Mouse (Mus musculus): ENCODE measurements around the gene Mgat4b. TPM values are rescaled to one million over a fixed set of nuclear protein-coding genes. Genes with fewer than 3 reads are reported as not detected.

Mgat4b gene
- total RNA-seq, 2 experiments from 2014 or later: 116 to 149 TPM

DNA sequence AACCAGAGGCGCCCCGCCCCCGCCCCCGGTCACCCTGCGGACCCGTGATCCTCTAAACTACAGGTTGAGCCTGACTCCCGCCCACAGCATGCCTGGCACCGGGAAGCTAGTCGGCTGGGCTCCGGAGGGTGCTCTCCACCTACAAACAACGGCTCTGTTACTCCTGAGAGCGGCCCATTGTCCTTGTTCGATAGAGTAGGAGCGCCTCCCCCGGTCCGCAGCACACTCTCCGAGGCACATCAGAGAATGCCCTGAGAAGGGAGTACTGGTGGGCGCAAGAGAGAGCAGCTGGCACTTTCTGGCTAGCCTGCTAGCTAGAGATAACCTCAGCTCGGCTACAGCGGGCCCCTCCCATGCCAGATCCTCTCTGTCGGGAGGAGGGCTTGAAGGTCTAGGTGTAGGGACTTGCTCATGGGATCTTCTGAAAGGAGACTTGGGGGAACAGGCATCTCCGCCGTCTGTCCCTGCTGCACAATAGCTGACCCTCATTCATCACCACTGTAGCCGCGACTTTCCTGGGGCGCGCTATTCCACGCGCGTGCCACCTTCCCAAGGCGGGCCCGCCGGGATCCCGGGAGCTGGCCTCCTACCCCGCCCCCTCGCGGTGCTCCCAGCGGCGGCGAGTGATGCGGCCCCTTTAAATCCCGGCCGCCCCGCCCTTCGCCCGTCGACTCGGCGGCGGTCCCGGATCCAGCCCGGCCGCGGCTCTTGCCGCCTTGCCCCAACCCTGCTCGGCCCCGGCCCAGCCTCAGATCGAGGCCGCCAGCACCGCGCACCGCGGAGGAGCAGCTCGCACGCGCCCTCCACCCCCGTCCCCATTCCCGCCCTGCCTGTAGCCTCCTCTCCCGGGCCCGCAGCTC is 14.2 kb downstream of the Mgat4b start:
- peak; percentile 94 to 97 for DNase-seq

DNA sequence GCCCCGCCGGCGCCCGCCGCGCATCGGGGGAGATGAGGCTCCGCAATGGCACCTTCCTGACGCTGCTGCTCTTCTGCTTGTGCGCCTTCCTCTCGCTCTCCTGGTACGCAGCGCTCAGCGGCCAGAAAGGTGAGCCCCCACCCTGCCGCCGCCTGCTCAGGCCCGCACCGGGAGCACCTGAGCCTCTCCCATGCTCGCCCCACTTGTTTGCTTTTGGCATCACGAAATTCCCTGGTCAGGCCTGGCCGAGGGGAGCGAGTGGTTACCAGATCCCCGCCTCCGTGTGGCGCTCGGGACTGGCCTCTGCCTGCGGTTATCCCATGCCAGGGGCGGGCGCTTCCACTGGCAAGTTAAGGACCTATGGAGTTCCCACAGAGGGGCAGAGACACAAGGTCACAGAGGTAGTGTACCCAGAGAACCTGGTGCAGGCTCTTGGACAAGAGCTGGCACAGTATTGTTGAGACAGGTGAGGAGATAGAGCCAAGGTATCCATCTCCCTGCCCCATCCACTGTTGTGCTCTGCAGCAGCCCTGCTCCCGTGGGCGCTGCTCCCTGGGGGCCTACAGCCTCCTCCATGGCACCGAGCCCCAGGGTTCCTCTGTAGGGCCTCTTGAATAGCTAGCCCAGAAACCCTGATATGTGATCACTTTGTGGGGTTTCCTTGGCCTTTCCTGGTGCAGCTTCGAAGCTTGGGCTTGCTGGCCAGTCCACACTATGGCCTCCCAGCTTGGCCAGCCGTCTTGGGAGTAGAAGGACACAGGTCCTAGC is 15.1 kb downstream of the Mgat4b start:
- peak; percentile 63 to 71 for DNase-seq

DNA sequence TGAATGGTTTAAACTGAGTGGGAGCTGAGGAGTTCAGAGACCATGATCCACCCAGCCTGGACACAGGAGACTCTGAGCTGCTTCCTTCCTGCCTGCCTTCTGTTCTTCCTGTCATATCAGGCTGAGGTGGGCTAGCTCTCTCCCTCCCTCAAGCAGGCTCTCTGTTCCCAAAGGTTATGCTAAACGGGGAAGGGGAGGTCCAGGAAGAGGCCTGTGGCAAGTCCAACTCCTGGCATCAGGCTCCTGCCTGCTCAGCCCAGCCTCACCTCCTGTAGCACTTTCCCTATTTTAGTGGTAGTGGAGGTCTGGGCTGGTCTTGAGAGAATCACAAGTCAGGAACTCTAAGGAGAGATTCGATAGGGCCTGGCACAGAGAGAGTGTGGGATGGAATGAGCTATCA is 15.7 kb downstream of the Mgat4b start:
- no peak for DNase-seq

DNA sequence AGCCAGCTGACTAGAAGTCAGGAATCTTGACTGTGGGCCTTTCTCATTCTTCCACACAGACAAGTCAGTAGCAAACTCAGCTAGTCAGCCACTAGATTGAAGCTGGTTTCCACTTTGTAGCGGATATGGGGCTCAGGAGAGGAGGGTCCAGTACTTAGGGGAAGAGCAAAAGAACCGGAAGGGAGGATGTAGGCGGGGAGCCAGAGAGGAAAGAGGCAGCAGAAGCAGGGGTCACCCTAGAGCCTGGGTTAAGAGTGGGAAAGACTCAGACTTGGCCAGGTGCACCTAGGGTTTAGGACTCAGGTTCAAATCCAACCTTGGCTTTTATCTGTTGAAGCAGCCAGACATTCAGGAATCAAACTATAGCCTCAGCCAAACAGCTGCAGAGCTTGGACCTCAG is 16.5 kb downstream of the Mgat4b start:
- DNase-seq: no peak

- DNase-seq: no peak
Observed at GRCm38 (mm10) chr11:50227736-50228135, 17.0 kb downstream of the Mgat4b start.

- peak; percentile 60 to 69 for DNase-seq
Observed at GRCm38 (mm10) chr11:50228772-50229171, 18.1 kb downstream of the Mgat4b start.

GRCm38 (mm10) chr11:50229252-50229910 is 18.7 kb downstream of the Mgat4b start:
- peak; percentile 83 to 87 for DNase-seq

DNA sequence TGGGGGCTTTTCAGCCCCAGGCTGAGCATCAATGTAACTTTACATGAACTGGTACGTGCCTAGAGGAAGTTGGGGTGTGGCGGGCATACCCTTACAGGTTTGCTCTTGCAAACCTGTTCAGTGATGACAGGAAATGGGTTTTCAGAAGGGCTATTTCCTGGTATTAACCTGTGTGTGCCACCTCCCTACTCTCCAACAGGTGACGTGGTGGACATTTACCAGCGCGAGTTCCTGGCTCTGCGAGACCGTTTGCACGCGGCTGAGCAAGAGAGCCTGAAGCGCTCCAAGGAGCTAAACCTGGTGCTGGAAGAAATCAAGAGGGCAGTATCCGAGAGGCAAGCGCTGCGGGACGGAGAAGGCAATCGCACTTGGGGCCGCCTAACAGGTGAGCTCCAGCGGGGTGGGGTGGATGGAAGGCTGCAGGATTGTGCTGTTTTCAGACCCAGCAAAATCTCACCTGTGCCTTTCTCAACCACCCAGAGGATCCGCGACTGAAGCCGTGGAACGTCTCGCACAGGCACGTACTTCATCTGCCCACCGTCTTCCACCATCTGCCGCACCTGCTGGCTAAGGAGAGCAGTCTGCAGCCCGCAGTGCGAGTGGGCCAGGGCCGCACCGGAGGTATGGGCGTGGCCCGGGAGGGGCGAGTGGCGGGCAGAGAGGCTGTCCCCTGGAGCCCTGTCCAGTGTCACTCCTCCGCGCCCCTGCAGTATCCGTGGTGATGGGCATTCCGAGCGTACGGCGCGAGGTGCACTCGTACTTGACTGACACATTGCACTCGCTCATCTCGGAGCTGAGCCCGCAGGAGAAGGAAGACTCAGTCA is 20.0 kb downstream of the Mgat4b start:
- DNase-seq: no peak

DNA sequence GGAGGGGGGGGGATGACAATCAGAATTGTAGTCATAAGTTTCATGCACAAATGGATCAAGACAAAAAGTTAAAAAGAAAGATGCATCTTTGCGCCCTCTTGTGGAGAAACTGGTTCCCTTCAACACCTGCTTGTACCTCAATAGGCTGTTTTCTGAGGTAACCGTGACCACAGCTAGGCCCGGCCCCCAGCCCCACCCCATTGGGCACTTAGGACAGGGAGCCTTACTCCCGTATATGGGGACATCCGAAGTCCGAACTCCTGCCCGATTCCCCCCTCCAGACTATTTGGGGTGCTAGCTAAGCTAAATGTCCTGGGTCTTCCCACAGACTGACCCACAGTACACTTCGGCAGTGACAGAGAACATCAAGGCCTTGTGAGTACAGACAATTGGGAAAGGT is 20.7 kb downstream of the Mgat4b start:
- DNase-seq: peak in 1 of 2 experiments; percentile 72

DNA sequence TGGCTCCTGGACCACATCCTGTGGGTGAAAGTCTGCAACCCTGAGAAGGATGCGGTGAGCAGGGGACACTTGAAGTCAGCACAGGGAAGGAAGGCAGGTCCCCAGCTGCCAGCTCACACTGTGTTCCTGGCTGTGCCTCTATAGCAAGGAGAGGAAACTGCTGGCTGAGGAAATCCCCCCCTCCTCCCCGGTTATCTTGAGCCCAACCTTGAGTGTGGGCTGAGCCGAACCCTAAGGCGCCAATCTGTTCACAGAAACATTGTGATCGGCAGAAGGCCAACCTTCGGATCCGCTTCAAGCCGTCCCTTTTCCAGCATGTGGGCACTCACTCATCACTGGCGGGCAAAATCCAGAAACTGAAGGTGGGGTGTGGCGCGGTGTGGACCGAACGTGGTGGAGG is 22.3 kb downstream of the Mgat4b start:
- no peak for DNase-seq

DNA sequence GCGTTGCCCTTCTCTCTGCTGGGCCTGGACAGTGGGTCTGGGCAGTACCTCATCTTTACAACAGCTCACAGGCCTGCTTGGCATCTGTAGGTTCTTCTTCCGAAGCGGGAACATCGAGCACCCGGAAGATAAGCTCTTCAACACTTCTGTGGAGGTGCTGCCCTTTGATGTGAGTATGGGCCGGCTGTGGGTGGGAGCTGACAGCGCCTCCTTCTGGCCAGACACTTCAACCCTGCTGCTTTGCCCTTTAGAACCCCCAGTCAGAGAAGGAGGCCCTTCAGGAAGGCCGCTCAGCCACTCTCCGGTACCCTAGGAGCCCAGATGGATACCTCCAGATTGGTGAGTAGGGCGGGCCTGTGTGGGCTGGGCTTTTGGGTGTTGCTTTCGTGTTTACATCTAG is 23.3 kb downstream of the Mgat4b start:
- no peak for DNase-seq

- no peak for DNase-seq
Observed at GRCm38 (mm10) chr11:50234606-50235005, 23.9 kb downstream of the Mgat4b start.

- DNase-seq: peak; percentile 94 to 98
Observed at GRCm38 (mm10) chr11:50236540-50236936, 25.8 kb downstream of the Mgat4b start.

GRCm38 (mm10) chr11:50236937-50237835 is 26.5 kb downstream of the Mgat4b start:
- no peak for DNase-seq

DNA sequence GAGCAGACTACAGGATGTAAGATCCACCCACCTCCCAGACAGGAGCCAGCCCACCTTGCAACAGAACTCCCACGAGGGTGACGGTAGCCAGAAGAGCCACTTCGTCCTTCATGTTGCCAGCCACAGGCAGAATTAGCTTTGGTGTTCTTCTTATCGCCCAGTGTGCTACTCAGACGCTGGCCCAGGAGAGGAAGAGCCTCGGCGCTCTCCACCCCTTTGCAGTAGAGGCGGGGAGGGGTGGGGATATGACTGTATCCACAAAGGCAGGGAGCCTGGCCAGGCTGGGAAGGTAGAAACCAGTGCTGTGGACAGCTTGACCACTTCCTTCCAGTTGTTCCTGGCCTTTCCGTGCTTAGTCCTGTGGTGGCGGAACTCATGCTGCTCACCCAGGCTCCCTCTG is 27.6 kb downstream of the Mgat4b start, which contains the start of gene Ltc4s:
TSS of gene Ltc4s (minus strand) at position 293 of the 400 bp plus-strand sequence.
- peak in 1 of 2 experiments; percentile 60 for DNase-seq

DNA sequence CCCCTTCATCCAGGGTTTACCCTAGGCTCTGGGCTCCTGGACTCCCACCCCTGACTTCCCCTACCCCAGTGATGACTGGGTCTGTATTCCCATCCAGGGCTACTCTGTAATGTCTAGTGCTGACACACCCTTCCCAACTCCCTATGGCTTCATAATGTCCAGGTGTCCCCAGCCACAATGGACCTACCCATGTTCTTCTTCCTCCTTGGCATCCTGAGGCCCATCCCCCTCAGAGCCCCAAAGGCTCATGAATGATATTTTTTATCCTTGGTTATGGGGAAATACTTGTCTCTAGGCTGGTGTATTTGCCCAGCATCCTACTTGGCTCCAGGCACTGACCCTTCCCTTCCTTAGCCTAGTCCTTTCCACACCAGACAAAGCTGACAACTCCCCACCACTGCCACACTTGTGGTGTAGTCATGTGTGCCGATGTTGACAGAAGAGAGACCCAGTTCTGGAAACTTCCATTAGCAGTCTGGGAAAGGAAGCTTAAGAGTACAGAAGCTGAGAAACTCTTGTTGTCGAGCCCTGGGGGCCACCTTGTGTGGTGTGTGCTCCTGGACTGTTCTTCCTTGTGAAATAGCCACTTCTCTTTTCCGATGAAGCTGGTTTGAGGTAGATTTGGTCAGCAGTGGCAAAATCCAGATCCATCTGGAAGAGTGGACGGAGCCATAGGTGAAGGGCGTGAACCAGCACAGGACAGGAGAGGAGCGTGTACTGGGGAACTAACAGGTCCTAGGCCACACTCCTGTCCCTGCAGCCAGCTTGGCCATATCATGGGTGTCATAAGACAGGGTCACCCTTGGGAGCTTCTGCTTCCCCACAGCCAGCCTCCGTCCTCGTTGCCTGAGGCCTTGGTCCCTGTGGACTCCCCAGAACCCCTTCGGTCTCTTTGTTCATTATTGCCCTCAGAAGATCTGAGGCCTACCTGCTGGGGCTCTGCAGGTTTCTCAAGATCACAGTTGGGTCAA is 28.4 kb downstream of the Mgat4b start:
- DNase-seq: no peak

- DNase-seq: no peak
Observed at GRCm38 (mm10) chr11:50240235-50240911, 29.7 kb downstream of the Mgat4b start.

- DNase-seq: no peak
Observed at GRCm38 (mm10) chr11:50243926-50244325, 33.2 kb downstream of the Mgat4b start.

GRCm38 (mm10) chr11:50245269-50245668 is 34.6 kb downstream of the Mgat4b start:
- no peak for DNase-seq

Data from adrenal gland, postnatal 36 days (tissue).